Mouse (Mus musculus): Measurements from ENCODE around the gene Macc1. TPM values are rescaled to one million over a fixed set of nuclear protein-coding genes. Genes with fewer than 3 reads are reported as not detected.

The Macc1 gene
- polyA plus RNA-seq, 1 experiment from 2014 or later: 2.1 TPM

- 85% methylated on average over 2 of the region's 2 CpGs for WGBS
- ATAC-seq: peak; percentile 23; the same call in 1 of the 2 replicates
Measured at GRCm38 (mm10) chr12:119398046-119398659, 84.1 kb downstream of the Macc1 start.

GRCm38 (mm10) chr12:119402273-119402672 is 88.2 kb downstream of the Macc1 start:
- no peak overlapping the region for H3K4me2 ChIP-seq (replicated peaks)
- H3K9me3 ChIP-seq: no peaks in the 10 kb centered on the region
- no peak overlapping the region for H3K4me3 ChIP-seq (replicated peaks)
- no peaks in the 10 kb centered on the region for H3K27me3 ChIP-seq (replicated peaks)
- H3K9ac ChIP-seq: no peak overlapping the region
- no peaks in the 10 kb centered on the region for H3K36me3 ChIP-seq
- ATAC-seq: no peak
- 89% methylated on average over 1 of the region's 1 CpGs for WGBS
- no peak overlapping the region for H3K27ac ChIP-seq
- H3K4me1 ChIP-seq (replicated peaks): no peaks in the 10 kb centered on the region

More at GRCm38 (mm10) chr12:119398046-119398659, 84.1 kb downstream of the Macc1 start:
- Histone ChIP-seq H3K9me3 (no peaks in the 10 kb centered on the region), H3K9ac (no peak overlapping the region), H3K27ac (no peak overlapping the region), H3K4me2 (replicated peaks) (no peak overlapping the region), H3K4me3 (replicated peaks) (no peak overlapping the region), H3K27me3 (replicated peaks) (no peaks in the 10 kb centered on the region), H3K4me1 (replicated peaks) (no peaks in the 10 kb centered on the region), H3K36me3 (no peaks in the 10 kb centered on the region)

GRCm38 (mm10) chr12:119402796-119403195 is 88.7 kb downstream of the Macc1 start:
- 64% methylated on average over 3 of the region's 3 CpGs for WGBS
- Histone ChIP-seq H3K4me2 (replicated peaks) (no peak overlapping the region), H3K27me3 (replicated peaks) (no peaks in the 10 kb centered on the region), H3K4me3 (replicated peaks) (no peak overlapping the region), H3K36me3 (no peaks in the 10 kb centered on the region), H3K4me1 (replicated peaks) (no peaks in the 10 kb centered on the region), H3K9ac (no peak overlapping the region), H3K27ac (no peak overlapping the region), H3K9me3 (no peaks in the 10 kb centered on the region)
- no peak for ATAC-seq

- Histone ChIP-seq H3K27ac (no peak overlapping the region), H3K4me1 (replicated peaks) (no peaks in the 10 kb centered on the region), H3K9ac (no peak overlapping the region), H3K4me3 (replicated peaks) (no peak overlapping the region), H3K4me2 (replicated peaks) (no peak overlapping the region), H3K36me3 (no peaks in the 10 kb centered on the region), H3K9me3 (no peaks in the 10 kb centered on the region), H3K27me3 (replicated peaks) (no peaks in the 10 kb centered on the region)
- WGBS: 89% methylated on average over 1 of the region's 1 CpGs
- ATAC-seq: no peak
Measured at GRCm38 (mm10) chr12:119404810-119405209, 90.7 kb downstream of the Macc1 start.

- Histone ChIP-seq H3K9ac (no peak overlapping the region), H3K4me3 (replicated peaks) (no peak overlapping the region), H3K27me3 (replicated peaks) (no peaks in the 10 kb centered on the region), H3K4me1 (replicated peaks) (no peaks in the 10 kb centered on the region), H3K36me3 (no peaks in the 10 kb centered on the region), H3K9me3 (no peaks in the 10 kb centered on the region), H3K27ac (no peak overlapping the region), H3K4me2 (replicated peaks) (no peak overlapping the region)
- no peak for ATAC-seq
Measured at GRCm38 (mm10) chr12:119410522-119410921, 96.5 kb downstream of the Macc1 start.

- no peaks in the 10 kb centered on the region for H3K4me1 ChIP-seq (replicated peaks)
- no peak for ATAC-seq
- H3K36me3 ChIP-seq: no peaks in the 10 kb centered on the region
- H3K4me2 ChIP-seq (replicated peaks): no peak overlapping the region
- no peak overlapping the region for H3K9ac ChIP-seq
- 79% methylated on average over 2 of the region's 2 CpGs for WGBS
- H3K27me3 ChIP-seq (replicated peaks): no peaks in the 10 kb centered on the region
- no peak overlapping the region for H3K4me3 ChIP-seq (replicated peaks)
- no peaks in the 10 kb centered on the region for H3K9me3 ChIP-seq
- H3K27ac ChIP-seq: no peak overlapping the region
Measured at GRCm38 (mm10) chr12:119410956-119411355, 96.9 kb downstream of the Macc1 start.

- Histone ChIP-seq H3K36me3 (no peaks in the 10 kb centered on the region), H3K27me3 (replicated peaks) (no peaks in the 10 kb centered on the region), H3K9ac (no peak overlapping the region), H3K4me3 (replicated peaks) (no peak overlapping the region), H3K4me2 (replicated peaks) (no peak overlapping the region), H3K27ac (no peak overlapping the region), H3K4me1 (replicated peaks) (no peaks in the 10 kb centered on the region), H3K9me3 (no peaks in the 10 kb centered on the region)
- 80% methylated on average over 2 of the region's 2 CpGs for WGBS
- no peak for ATAC-seq
Measured at GRCm38 (mm10) chr12:119411982-119412381, 97.9 kb downstream of the Macc1 start.

- Histone ChIP-seq H3K4me1 (replicated peaks) (no peaks in the 10 kb centered on the region), H3K4me2 (replicated peaks) (no peak overlapping the region), H3K36me3 (no peaks in the 10 kb centered on the region), H3K27me3 (replicated peaks) (no peaks in the 10 kb centered on the region), H3K9ac (no peak overlapping the region), H3K9me3 (no peaks in the 10 kb centered on the region), H3K27ac (no peak overlapping the region), H3K4me3 (replicated peaks) (no peak overlapping the region)
- WGBS: 76% methylated on average over 2 of the region's 2 CpGs
- ATAC-seq: no peak
Measured at GRCm38 (mm10) chr12:119415900-119416299, 101.8 kb downstream of the Macc1 start.

GRCm38 (mm10) chr12:119425749-119426148 is 111.7 kb downstream of the Macc1 start:
- H3K4me2 ChIP-seq (replicated peaks): no peak overlapping the region
- H3K4me1 ChIP-seq (replicated peaks): no peaks in the 10 kb centered on the region
- 65% methylated on average over 2 of the region's 2 CpGs for WGBS
- H3K27me3 ChIP-seq (replicated peaks): no peaks in the 10 kb centered on the region
- H3K4me3 ChIP-seq (replicated peaks): no peak overlapping the region
- no peaks in the 10 kb centered on the region for H3K9me3 ChIP-seq
- no peak overlapping the region for H3K27ac ChIP-seq
- 0 out of 2 replicates have a peak, but pooled peaks have one; percentile 43 for ATAC-seq
- H3K9ac ChIP-seq: no peak overlapping the region
- H3K36me3 ChIP-seq: no peaks in the 10 kb centered on the region

- Histone ChIP-seq H3K4me2 (replicated peaks) (no peak overlapping the region), H3K4me1 (replicated peaks) (no peaks in the 10 kb centered on the region), H3K27ac (no peak overlapping the region), H3K4me3 (replicated peaks) (no peak overlapping the region), H3K36me3 (no peaks in the 10 kb centered on the region), H3K9ac (no peak overlapping the region), H3K27me3 (replicated peaks) (no peaks in the 10 kb centered on the region), H3K9me3 (no peaks in the 10 kb centered on the region)
- peak; percentile 49; the same call in 1 of the 2 replicates for ATAC-seq
- 97% methylated on average over 2 of the region's 2 CpGs for WGBS
Measured at GRCm38 (mm10) chr12:119426182-119426886, 112.3 kb downstream of the Macc1 start.

- H3K27me3 ChIP-seq (replicated peaks): no peaks in the 10 kb centered on the region
- H3K4me1 ChIP-seq (replicated peaks): no peaks in the 10 kb centered on the region
- no peak overlapping the region for H3K4me2 ChIP-seq (replicated peaks)
- H3K9ac ChIP-seq: no peak overlapping the region
- peak; percentile 80 for ATAC-seq
- H3K4me3 ChIP-seq (replicated peaks): no peak overlapping the region
- H3K36me3 ChIP-seq: no peaks in the 10 kb centered on the region
- H3K9me3 ChIP-seq: no peaks in the 10 kb centered on the region
- 63% methylated on average over 1 of the region's 1 CpGs for WGBS
- H3K27ac ChIP-seq: no peak overlapping the region
Measured at GRCm38 (mm10) chr12:119426887-119427204, 112.8 kb downstream of the Macc1 start.

- no peak overlapping the region for H3K4me2 ChIP-seq (replicated peaks)
- 79% methylated on average over 2 of the region's 2 CpGs for WGBS
- no peak overlapping the region for H3K27ac ChIP-seq
- no peak overlapping the region for H3K9ac ChIP-seq
- ATAC-seq: no peak
- H3K36me3 ChIP-seq: no peaks in the 10 kb centered on the region
- H3K9me3 ChIP-seq: no peaks in the 10 kb centered on the region
- H3K4me1 ChIP-seq (replicated peaks): no peaks in the 10 kb centered on the region
- H3K27me3 ChIP-seq (replicated peaks): no peaks in the 10 kb centered on the region
- H3K4me3 ChIP-seq (replicated peaks): no peak overlapping the region
Measured at GRCm38 (mm10) chr12:119440720-119441119, 126.7 kb downstream of the Macc1 start.

- Histone ChIP-seq H3K4me3 (replicated peaks) (no peak overlapping the region), H3K27ac (no peak overlapping the region), H3K9me3 (no peaks in the 10 kb centered on the region), H3K9ac (no peak overlapping the region), H3K4me2 (replicated peaks) (no peak overlapping the region), H3K36me3 (no peaks in the 10 kb centered on the region), H3K27me3 (replicated peaks) (no peaks in the 10 kb centered on the region), H3K4me1 (replicated peaks) (no peaks in the 10 kb centered on the region)
- 80% methylated on average over 2 of the region's 2 CpGs for WGBS
- no peak for ATAC-seq
Measured at GRCm38 (mm10) chr12:119450116-119450515, 136.0 kb downstream of the Macc1 start.

Measured in intestine, embryonic 15.5 days (tissue).